Mouse (Mus musculus): Measurements from ENCODE around the gene Rpsa. TPM values are rescaled to one million over a fixed set of nuclear protein-coding genes. Genes with fewer than 3 reads are reported as not detected.
A peak's percentile ranks its signal among the peaks of the same experiment; 100 is the strongest.

The Rpsa gene
- polyA plus RNA-seq, 1 experiment from 2014 or later: 941 TPM

DNA sequence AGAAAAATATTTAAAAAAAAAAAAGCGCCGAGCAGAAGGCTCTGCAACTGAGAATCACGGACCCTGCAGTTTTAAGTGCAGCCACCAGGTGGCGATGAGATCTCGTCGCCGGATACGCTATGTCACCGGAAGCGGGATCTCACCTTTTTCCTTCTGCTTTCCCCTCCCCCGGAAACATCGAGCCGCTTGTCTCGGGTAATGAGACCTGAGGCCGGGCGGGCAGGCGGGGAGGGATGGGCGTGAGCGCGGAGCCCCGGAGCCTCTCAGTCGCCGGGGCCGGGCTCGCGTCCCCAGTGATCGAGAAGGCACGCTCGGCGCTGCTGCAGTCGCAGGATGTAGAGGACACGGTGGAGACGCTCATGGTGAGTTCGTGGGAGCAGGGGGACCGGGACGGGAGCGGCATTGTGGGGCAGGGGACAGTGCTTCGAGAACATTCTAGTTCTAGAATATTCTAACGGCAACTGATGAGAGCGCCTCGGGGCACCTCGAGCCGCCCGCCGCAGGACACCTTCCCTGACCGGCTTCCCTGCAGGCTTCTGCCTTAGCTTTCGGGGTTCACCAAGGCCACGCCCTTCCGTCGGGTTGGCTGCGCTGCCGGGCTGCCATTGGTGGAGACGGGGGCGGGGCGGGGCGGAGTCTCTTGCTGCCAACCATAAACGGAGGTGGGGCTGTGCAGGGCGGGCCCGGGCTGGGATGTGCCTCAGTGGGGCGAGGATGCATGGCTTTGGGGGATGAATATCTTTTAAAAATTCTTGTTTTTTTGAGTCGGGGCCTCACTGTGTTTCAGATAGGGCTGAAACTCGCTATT, 17.1 kb upstream of the Rpsa start, which contains the start of gene Slc25a38:
Gene Slc25a38, plus strand, starts transcription at position 164 of the 808 bp plus-strand sequence.
- TF ChIP-seq EP300 (optimal IDR thresholded peaks at IDR 0.05) (no peak), CTCF (IDR thresholded peaks at IDR 0.05; ENCODE audit: low read depth) (peak; percentile 89)
- WGBS: under 1% methylated on average over 62 of the region's 62 CpGs
- no peaks in the 10 kb centered on the region for H3K9me3 ChIP-seq (ENCODE audit: control insufficient read depth, low read length)
- H3K36me3 ChIP-seq (ENCODE audit: control insufficient read depth, insufficient read depth, low read length): no peaks in the 10 kb centered on the region
- H3K27me3 ChIP-seq (ENCODE audit: control insufficient read depth, insufficient read depth, low read length): no peaks in the 10 kb centered on the region
- H3K4me1 ChIP-seq (replicated peaks; ENCODE audit: control insufficient read depth, insufficient read depth): no peaks in the 10 kb centered on the region
- H3K9ac ChIP-seq (ENCODE audit: low read length): peak within 1 kb of the TSS; percentile 78
- H3K4me2 ChIP-seq (replicated peaks; ENCODE audit: low read depth): peak within 1 kb of the TSS; percentile 71
- H3K4me3 ChIP-seq (ENCODE audit: low read depth, low read length): peak within 1 kb of the TSS; percentile 77
- ATAC-seq (ENCODE audit: low FRiP score, low TSS enrichment) (peak; percentile 97), DNase-seq (ENCODE audit: low spot score) (peak; percentile 97)
- peak within 1 kb of the TSS; percentile 97 for H3K27ac ChIP-seq (replicated peaks)

- Histone ChIP-seq H3K4me1 (replicated peaks; ENCODE audit: control insufficient read depth, insufficient read depth) (no peaks in the 10 kb centered on the region), H3K36me3 (ENCODE audit: control insufficient read depth, insufficient read depth, low read length) (no peaks in the 10 kb centered on the region), H3K9me3 (ENCODE audit: control insufficient read depth, low read length) (no peaks in the 10 kb centered on the region), H3K4me3 (ENCODE audit: low read depth, low read length) (peak overlapping the region; percentile 77), H3K27me3 (ENCODE audit: control insufficient read depth, insufficient read depth, low read length) (no peaks in the 10 kb centered on the region), H3K4me2 (replicated peaks; ENCODE audit: low read depth) (peak overlapping the region; percentile 71), H3K9ac (ENCODE audit: low read length) (no peak overlapping the region; the same call in 1 of the 2 replicates), H3K27ac (replicated peaks) (peak overlapping the region; percentile 97)
- TF ChIP-seq EP300 (optimal IDR thresholded peaks at IDR 0.05): no peak
- no peak for TF ChIP-seq CTCF (IDR thresholded peaks at IDR 0.05; ENCODE audit: low read depth)
- ATAC-seq (ENCODE audit: low FRiP score, low TSS enrichment) (no peak), DNase-seq (ENCODE audit: low spot score) (no peak)
- 73% methylated on average over 15 of the region's 15 CpGs for WGBS
Observed at GRCm38 (mm10) chr9:120111156-120111945, 16.1 kb upstream of the Rpsa start.

DNA sequence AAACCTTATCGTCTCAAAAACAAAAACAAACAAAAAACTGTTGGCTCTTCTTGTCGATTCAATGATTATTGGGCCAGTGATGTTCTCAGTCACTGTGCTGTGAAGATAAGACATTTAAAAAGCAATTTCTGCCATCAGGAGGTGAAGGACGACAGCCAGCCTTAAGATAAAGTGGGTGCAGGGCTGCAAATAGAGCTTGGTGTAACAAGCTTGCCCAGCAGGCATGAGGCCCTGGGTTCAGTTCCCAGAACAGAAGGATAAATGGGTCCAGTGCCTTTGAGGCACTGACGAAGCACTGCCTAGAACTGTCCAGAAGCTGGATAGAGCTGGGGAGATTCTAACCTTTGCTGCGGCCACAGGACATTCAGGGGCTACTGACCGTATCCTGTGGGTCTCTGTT, 15.0 kb upstream of the Rpsa start:
- WGBS: 90% methylated on average over 6 of the region's 6 CpGs
- H3K4me1 ChIP-seq (replicated peaks; ENCODE audit: control insufficient read depth, insufficient read depth): no peaks in the 10 kb centered on the region
- DNase-seq (ENCODE audit: low spot score) (no peak), ATAC-seq (ENCODE audit: low FRiP score, low TSS enrichment) (no peak)
- no peaks in the 10 kb centered on the region for H3K9me3 ChIP-seq (ENCODE audit: control insufficient read depth, low read length)
- TF ChIP-seq EP300 (optimal IDR thresholded peaks at IDR 0.05) (no peak), CTCF (IDR thresholded peaks at IDR 0.05; ENCODE audit: low read depth) (no peak)
- no peak overlapping the region for H3K4me3 ChIP-seq (ENCODE audit: low read depth, low read length)
- H3K27me3 ChIP-seq (ENCODE audit: control insufficient read depth, insufficient read depth, low read length): no peaks in the 10 kb centered on the region
- H3K36me3 ChIP-seq (ENCODE audit: control insufficient read depth, insufficient read depth, low read length): no peaks in the 10 kb centered on the region
- no peak overlapping the region for H3K9ac ChIP-seq (ENCODE audit: low read length)
- H3K4me2 ChIP-seq (replicated peaks; ENCODE audit: low read depth): no peak overlapping the region
- H3K27ac ChIP-seq (replicated peaks): no peak overlapping the region

DNA sequence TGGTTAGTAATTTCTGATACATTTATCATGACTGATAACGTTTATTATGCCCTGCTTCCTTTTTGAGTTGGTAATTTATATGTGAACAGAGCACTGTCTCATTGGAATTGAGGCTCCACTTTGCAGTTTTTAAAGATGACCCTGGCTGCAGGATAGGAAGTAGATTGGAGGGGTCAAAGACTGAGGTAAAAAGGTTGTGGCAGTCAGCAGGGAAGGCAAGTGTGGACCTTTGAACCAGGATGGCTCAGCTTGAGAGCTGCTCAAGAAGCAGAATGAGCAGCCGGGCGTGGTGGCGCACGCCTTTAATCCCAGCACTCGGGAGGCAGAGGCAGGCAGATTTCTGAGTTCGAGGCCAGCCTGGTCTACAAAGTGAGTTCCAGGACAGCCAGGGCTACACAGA, 14.0 kb upstream of the Rpsa start:
- Histone ChIP-seq H3K9ac (ENCODE audit: low read length) (no peak overlapping the region), H3K27ac (replicated peaks) (no peak overlapping the region), H3K4me2 (replicated peaks; ENCODE audit: low read depth) (no peak overlapping the region), H3K4me1 (replicated peaks; ENCODE audit: control insufficient read depth, insufficient read depth) (no peaks in the 10 kb centered on the region), H3K27me3 (ENCODE audit: control insufficient read depth, insufficient read depth, low read length) (no peaks in the 10 kb centered on the region), H3K36me3 (ENCODE audit: control insufficient read depth, insufficient read depth, low read length) (peaks cover 3% of the 10 kb centered on the region; the same call in 1 of the 2 replicates), H3K4me3 (ENCODE audit: low read depth, low read length) (no peak overlapping the region), H3K9me3 (ENCODE audit: control insufficient read depth, low read length) (no peaks in the 10 kb centered on the region)
- TF ChIP-seq CTCF (IDR thresholded peaks at IDR 0.05; ENCODE audit: low read depth): no peak
- no peak for TF ChIP-seq EP300 (optimal IDR thresholded peaks at IDR 0.05)
- WGBS: 95% methylated on average over 6 of the region's 7 CpGs
- DNase-seq (ENCODE audit: low spot score): peak; percentile 13
- no peak for ATAC-seq (ENCODE audit: low FRiP score, low TSS enrichment)

GRCm38 (mm10) chr9:120114051-120114788, 13.3 kb upstream of the Rpsa start:
- H3K9ac ChIP-seq (ENCODE audit: low read length): no peak overlapping the region
- no peaks in the 10 kb centered on the region for H3K9me3 ChIP-seq (ENCODE audit: control insufficient read depth, low read length)
- no peak overlapping the region for H3K27ac ChIP-seq (replicated peaks)
- H3K4me3 ChIP-seq (ENCODE audit: low read depth, low read length): no peak overlapping the region
- no peaks in the 10 kb centered on the region for H3K27me3 ChIP-seq (ENCODE audit: control insufficient read depth, insufficient read depth, low read length)
- no peaks in the 10 kb centered on the region for H3K4me1 ChIP-seq (replicated peaks; ENCODE audit: control insufficient read depth, insufficient read depth)
- no peak for TF ChIP-seq CTCF (IDR thresholded peaks at IDR 0.05; ENCODE audit: low read depth)
- TF ChIP-seq EP300 (optimal IDR thresholded peaks at IDR 0.05): no peak
- WGBS: 81% methylated on average over 15 of the region's 17 CpGs
- ATAC-seq (ENCODE audit: low FRiP score, low TSS enrichment): no peak
- peak; percentile 12 for DNase-seq (ENCODE audit: low spot score)
- H3K4me2 ChIP-seq (replicated peaks; ENCODE audit: low read depth): no peak overlapping the region
- H3K36me3 ChIP-seq (ENCODE audit: control insufficient read depth, insufficient read depth, low read length): peaks cover 6% of the 10 kb centered on the region; the same call in 1 of the 2 replicates

Measured in stomach, postnatal 0 days (tissue).